ENCODE assay signal across 7 mouse cellular contexts in the genomic region with DNA sequence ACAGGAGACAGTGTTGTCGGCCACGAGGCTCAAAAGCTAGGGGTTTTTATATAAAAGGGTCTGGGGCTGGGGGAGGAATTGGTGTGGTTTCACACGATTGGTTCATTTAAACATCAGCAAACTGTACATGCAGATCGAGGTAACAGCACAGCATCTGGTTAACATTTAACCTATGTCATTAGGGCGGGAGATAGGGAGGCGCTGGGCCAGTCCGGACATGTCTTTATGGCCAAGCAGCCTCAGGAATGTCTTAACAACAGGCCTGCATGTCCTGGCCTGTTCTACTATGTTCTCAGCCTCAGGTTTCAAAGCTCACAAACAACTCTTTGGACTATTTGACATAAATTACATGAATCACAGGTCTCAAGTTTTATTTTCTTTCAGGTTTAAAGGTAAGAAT.
DNase-seq lines count a peak whose midpoint lies in the region; ATAC-seq lines count a peak whose summit lies in the region.
"Not testable (repeated sequence)": the region's sequence is repeated elsewhere in the genome, so short reads cannot be mapped to it uniquely, and the experiment has no call there.

No protein-coding gene starts in this region.

- H3K36me3 ChIP-seq in embryonic facial prominence, embryonic 10.5 days (replicated peaks); kidney, embryonic 14.5 days (ENCODE audit: control insufficient read depth, insufficient read depth, low read length): not testable (repeated sequence)

- peak; percentile 55; the same call in 1 of the 2 replicates for ATAC-seq in kidney, embryonic 14.5 days (ENCODE audit: low FRiP score, low TSS enrichment)

- H3K4me1 ChIP-seq in embryonic facial prominence, embryonic 10.5 days; kidney, embryonic 14.5 days (ENCODE audit: control insufficient read depth, insufficient read depth, low read length): not testable (repeated sequence)

- not testable (repeated sequence) for H3K4me2 ChIP-seq in kidney, embryonic 14.5 days (replicated peaks; ENCODE audit: low read depth, low read length)

- peak; percentile 61 for DNase-seq in R1 (ENCODE audit: low read depth, low spot score)
- peak; percentile 18 for DNase-seq in embryonic facial prominence, embryonic 10.5 days (ENCODE audit: low spot score)
- DNase-seq in forelimb bud, embryonic 11.5 days (ENCODE audit: low read depth, low spot score): peak; percentile 16
- DNase-seq in kidney, adult 18-20 months: peak; percentile 39
- peak; percentile 30 for DNase-seq in kidney, postnatal 10 days
- DNase-seq in kidney, postnatal 4 days: peak; percentile 7 to 37

- H3K4me3 ChIP-seq in embryonic facial prominence, embryonic 10.5 days; kidney, embryonic 14.5 days (ENCODE audit: low read length): not testable (repeated sequence)

- WGBS in embryonic facial prominence, embryonic 10.5 days: 72% methylated on average over 7 of the region's 7 CpGs
- WGBS in kidney, embryonic 14.5 days: 41% methylated on average over 7 of the region's 7 CpGs

- not testable (repeated sequence) for H3K27me3 ChIP-seq in embryonic facial prominence, embryonic 10.5 days (replicated peaks; ENCODE audit: low read depth, poor library complexity, severe bottlenecking); kidney, embryonic 14.5 days (ENCODE audit: control insufficient read depth, insufficient read depth, low read length)

- not testable (repeated sequence) for H3K27ac ChIP-seq in embryonic facial prominence, embryonic 10.5 days (replicated peaks); kidney, embryonic 14.5 days (ENCODE audit: low read depth, low read length)

- H3K9ac ChIP-seq in kidney, embryonic 14.5 days (ENCODE audit: low read depth, low read length): not testable (repeated sequence)

- not testable (repeated sequence) for H3K9me3 ChIP-seq in embryonic facial prominence, embryonic 10.5 days; kidney, embryonic 14.5 days (ENCODE audit: control insufficient read depth, low read length)
